Mouse (Mus musculus) urinary bladder, postnatal 14 days (tissue): ENCODE measurements around the gene Slc26a11.

ENCODE experiments used
- DNase-seq: peaks from one replicate; pipeline ENCODE4 v3.0.0; 2021; ENCODE audit warnings: low spot score

Slc26a11 gene

GRCm38 (mm10) chr11:119355443-119356385 is at the start of gene Slc26a11, which contains the start of gene Sgsh:
Slc26a11 (plus strand) TSS chr11:119355557.
Sgsh (minus strand) TSS chr11:119355536.
- DNase-seq, result peak; percentile 91

GRCm38 (mm10) chr11:119306762-119307657 is 48.3 kb upstream of the Slc26a11 start:
- DNase-seq, result no peak

- DNase-seq, result no peak
Observed at GRCm38 (mm10) chr11:119307658-119307867, 47.8 kb upstream of the Slc26a11 start, which contains the start of gene Card14. Card14 (plus strand) TSS chr11:119307768.

DNA sequence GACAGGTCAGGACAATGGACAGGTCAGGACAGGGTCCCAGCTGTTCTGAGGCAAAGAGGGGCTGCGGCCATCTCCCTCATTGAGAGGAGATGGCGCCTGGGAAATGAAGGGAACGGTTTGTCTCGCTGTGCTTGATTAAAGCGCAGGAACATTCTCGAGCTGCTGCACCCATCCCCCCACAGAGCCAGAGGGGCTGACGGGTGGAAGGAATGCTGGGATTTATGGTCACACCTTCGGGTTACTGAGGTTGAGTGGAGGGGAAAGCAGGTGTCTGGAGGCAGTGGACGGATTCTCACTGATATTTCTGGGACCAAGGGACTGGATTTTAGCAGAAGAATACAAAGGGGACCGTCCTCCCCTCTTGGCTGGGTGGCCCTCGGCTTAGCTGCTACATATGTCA is 47.4 kb upstream of the Slc26a11 start:
- no peak for DNase-seq

DNA sequence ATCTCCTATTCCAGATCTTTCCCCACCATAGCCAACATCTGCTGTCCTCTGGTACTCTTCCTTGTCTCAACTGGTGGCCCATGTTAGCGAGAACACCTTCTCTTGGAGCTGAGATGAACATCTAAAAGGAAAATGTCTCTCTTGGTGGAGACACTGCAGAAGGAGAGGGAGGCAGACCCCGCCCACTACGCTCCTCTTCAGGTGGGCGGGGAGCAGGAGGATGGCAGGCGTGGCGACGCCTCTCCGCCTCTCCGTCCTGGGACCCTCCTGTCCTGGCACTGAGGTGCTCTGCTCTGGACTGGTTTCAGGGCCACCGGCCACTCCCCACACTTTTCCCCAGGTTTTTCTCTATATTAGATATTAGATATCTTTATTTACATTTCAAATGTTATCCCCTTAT is 44.7 kb upstream of the Slc26a11 start:
- DNase-seq, result no peak

DNA sequence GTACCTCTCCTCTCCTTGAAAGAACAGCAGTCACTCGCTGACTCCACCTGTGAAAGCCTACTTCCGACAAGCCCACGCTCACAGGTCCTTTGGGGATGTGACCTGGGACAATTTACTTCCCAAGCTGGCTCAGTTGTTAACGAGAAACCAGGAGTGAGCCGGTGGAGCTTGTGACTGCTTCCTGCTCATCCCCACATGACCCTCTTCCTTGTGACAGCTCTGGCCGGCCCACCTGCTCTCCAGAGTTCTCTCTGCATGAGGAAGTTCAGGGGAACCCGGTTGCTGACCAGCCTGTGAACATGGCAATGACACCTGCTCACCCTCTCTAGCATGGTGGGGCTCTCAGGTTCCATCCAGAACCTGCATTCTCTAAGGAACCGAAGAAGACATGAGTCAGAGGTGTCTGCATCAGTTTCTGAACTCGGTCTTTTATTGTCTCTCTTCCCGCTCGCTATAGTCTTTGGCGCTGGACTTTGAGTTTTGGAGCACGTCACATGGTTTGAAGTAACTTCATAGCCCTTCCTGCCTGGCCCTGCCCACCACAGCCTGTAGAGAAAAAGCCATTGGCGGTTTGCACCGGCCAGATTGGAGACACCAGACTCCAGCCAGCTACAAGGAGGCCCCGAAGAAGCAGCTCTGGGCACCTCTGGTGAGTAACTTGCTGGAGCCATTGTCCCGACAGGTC is 41.0 kb upstream of the Slc26a11 start:
- no peak for DNase-seq

DNA sequence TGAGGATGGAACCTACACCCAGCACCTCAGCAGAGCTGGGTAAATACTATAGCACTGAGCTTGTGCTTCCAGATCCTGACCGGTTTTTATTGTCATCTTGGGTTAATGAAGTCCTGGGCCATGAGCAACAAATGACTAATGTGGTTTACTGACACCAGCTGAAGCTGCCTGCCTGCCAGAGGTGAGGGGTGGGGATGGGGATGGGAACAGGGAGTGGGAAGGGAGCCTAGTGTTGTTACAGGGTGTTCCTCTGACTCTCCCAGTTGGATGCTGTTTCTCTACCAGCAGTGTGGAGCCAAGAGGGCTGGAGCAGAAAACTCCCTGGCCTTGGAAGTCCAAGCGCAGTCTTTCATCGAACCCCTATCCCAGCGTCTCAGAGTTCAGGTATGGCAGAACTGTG is 38.6 kb upstream of the Slc26a11 start:
- peak; percentile 46 for DNase-seq

- DNase-seq, result no peak
Observed at GRCm38 (mm10) chr11:119322521-119322920, 32.8 kb upstream of the Slc26a11 start.

DNA sequence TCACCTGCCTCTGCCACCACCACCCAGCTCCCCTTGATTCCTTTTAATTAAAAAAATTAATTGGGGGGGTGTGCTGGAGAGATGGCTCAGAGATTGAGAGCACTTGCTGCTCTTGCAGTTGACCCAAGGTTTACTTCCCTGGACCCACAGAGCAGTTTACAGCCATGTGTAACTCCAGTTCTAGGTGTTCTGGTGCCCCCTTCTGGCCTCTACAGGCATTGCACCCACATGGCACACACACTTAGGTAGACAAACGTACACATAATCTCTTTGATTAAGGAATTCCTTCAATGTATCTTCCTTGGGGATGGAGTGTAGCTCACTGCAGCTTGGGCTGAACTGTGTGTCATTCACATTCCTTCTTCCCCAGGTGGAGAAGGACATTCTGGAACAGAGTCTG is 30.3 kb upstream of the Slc26a11 start:
- DNase-seq, result no peak

DNA sequence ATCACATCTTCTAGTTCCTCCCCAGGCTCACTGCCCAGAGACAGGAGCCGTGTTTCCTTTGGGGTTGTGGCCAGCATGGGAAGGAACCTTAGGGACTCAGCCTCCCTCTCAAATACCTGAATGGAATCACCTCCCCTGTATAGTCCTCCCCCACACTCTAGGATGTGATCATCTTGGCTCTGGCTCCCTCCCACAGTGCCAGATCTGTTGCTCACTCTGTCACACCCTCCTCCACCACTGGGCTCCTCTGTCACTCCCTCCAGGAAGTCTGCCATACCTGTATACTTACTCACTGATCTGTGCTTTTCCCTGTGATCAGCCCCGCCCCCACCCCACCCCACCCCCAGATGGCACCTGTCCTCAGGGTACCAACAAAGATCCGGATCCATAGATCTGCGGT is 24.8 kb upstream of the Slc26a11 start:
- DNase-seq, result no peak

DNA sequence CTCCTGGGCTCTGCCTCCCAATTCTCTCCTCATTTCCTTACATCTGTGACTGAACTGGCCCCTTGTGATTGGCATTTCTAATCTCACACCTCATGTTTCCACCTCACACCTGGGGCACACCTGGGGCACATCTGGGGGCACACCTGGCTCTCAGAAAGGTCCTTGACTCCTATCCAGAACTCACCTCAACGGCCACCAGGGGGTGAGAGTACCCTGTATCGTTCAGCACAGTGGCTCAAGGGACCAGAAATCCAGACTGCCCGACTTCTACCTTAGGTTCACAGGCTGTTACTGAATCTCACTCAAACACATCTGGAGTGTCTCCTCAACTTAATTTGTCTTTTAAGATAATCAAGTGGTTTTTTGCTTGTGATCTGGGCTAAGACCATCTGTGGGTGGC is 23.4 kb upstream of the Slc26a11 start:
- DNase-seq, result no peak

DNA sequence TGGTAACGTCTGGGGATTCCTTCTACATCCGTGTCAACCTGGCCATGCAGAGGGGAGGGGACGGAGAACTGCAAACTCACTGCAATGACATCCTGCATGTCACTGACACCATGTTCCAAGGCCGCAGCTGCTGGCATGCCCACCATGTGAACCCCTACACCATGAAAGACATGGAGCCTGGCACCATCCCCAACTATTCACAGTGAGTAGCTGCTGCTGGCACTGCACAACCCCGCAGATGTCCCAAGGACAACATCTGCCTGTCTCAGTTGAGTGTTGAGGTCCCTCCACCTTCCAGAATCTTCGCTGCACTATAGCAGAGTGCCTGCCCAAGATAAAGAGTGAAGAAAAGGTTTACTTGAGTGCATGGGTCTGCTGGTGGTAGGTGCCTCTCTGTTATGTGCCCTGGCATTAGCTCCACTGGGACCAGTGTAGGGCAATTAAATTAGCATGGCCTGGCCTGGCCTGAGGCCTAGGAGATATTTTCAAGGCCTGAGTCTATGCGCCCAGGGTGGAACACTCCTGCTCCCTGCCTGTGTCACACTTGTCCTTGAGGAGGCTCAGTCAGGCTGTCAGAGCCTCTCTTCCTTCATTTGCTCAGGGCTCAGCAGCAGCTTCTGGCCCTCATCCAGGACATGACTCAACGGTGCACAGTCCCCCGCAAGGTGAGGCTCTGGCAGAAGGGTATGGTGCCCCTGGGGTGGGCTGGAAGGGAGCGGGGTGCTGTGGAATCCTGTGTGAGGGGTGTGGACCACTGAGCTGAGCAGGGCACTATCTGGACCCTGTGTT is 16.9 kb upstream of the Slc26a11 start:
- DNase-seq, result no peak

DNA sequence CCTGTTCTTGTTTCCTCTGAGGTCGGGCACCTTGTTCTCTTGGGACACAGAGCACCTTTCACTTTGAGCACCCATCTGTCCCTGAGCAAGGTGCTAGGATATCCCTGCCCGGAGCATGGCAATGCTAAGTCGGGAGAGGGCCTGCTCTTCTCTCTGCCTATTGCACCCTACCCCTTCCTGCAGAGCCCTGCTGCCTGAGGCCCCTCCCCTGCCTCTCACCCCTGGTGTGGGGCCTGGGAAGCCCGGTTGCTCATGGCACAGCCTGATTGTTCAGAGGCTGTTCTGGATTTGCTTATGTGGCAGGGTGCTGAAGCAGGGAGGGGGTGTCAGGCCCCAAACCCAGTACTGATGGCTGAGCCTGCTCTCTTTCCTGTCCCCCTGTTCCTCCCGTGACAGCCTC is 16.2 kb upstream of the Slc26a11 start:
- DNase-seq, result no peak

DNA sequence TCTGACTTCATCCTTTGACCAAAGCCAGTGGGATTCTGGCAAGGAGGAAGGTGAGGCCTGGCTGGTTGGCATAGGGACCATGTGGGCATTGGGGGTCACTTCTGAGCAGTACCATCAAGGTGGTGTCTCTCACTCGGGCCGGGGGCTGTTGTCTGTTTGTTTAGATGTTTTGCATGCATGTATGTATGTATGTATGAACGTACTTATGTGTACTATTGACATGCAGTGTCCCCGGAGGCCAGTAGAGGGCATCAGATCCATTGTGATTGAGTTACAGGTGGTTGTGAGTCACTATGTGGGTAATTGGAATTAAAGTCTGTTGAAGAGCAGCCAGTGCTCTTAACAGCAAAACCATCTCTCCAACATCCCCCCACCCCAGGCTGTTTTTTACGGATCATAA is 15.7 kb upstream of the Slc26a11 start:
- peak; percentile 78 for DNase-seq

- no peak for DNase-seq
Observed at GRCm38 (mm10) chr11:119344178-119344577, 11.2 kb upstream of the Slc26a11 start.

DNA sequence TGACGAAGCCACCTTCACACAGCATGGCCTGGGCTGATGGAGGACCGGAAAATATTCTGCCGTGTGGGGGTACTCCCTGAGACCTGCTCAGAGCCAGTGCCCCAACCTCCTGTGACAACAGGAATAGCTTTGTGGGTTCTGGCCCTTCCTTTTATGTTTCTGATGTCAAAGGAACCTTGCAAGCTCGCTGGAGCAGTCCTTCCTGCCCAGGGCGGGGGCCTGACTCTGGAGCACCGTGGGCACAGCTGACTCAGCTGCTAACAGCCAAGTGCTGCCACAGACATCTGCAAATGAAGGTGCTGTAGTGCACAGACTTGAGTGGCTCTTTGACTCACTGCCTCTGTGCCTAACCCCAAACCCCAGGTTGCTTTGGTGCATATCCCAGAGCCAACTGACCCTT is 10.5 kb upstream of the Slc26a11 start:
- no peak for DNase-seq

GRCm38 (mm10) chr11:119347125-119347524 is 8.2 kb upstream of the Slc26a11 start:
- DNase-seq, result no peak

- DNase-seq, result no peak
Observed at GRCm38 (mm10) chr11:119352113-119352512, 3.2 kb upstream of the Slc26a11 start.

DNA sequence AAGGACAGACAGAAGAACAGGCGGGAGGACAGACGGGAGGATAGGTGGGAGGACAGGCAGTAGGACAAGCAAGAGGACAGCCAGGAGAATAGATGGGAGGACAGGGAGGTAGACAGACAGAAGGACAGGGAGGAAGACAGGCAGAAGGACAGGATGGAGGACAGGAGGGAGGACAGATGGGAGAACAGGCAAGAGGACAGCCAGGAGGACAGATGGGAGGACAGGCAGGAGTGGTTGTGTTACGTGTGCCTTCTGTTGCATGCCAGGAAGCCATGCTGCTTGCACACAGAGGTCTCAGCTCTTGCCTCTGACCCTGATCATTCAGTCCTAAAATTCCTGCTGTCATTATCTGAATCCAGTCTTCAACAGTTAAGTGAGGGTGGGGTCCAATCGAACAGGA is 1.4 kb upstream of the Slc26a11 start:
- DNase-seq, result no peak

- DNase-seq, result peak; percentile 57
Observed at GRCm38 (mm10) chr11:119354798-119355442, 437 bp upstream of the Slc26a11 start.

- DNase-seq, result no peak
Observed at GRCm38 (mm10) chr11:119359089-119359488, 3.7 kb downstream of the Slc26a11 start.
